Mouse (Mus musculus): ENCODE data around the gene Hormad2. TPM values are rescaled to one million over a fixed set of nuclear protein-coding genes. Genes with fewer than 3 reads are reported as not detected.

The Hormad2 gene
- total and polyA plus RNA-seq, 2 experiments from 2014 or later, result 0.10 TPM; not detected in 1

DNA sequence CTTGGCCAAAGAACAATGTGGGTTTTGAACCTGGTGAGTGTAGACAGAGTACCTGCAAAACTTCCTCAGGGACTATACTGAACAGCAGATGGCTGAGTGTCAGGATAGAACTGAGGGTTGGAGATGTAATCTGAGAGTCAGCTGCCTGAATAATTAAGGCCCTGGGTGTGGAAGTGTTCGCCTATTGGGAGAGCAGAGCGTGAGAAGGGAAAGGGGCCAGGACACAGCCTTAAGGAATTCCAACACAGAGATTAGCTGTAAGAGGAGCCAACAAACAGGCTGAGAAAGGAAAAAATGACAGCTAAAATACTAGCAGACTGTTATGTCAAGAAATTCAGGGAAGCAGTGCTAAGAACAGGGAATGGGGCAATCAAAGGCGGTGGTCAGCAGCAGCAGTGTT is 88.3 kb downstream of the Hormad2 start:
- Histone ChIP-seq H3K36me3 (ENCODE audit: insufficient read depth, low read length) (no peaks in the 10 kb centered on the region), H3K27me3 (ENCODE audit: insufficient read depth, low read length) (no peaks in the 10 kb centered on the region), H3K9me3 (ENCODE audit: low read length) (no peaks in the 10 kb centered on the region), H3K4me1 (ENCODE audit: insufficient read depth, low read length) (no peaks in the 10 kb centered on the region), H3K27ac (ENCODE audit: low read depth, low read length) (no peak overlapping the region), H3K4me2 (ENCODE audit: low read depth, low read length, poor library complexity, severe bottlenecking) (no peak overlapping the region), H3K9ac (replicated peaks; ENCODE audit: low read length, poor library complexity, severe bottlenecking) (no peak overlapping the region), H3K4me3 (ENCODE audit: low read depth, low read length) (no peak overlapping the region)
- DNase-seq (ENCODE audit: low spot score), result no peak
- no peak for ATAC-seq (ENCODE audit: low FRiP score)
- WGBS, result 58% methylated on average over 3 of the region's 3 CpGs
- no peak for TF ChIP-seq CTCF (IDR thresholded peaks at IDR 0.05)

DNA sequence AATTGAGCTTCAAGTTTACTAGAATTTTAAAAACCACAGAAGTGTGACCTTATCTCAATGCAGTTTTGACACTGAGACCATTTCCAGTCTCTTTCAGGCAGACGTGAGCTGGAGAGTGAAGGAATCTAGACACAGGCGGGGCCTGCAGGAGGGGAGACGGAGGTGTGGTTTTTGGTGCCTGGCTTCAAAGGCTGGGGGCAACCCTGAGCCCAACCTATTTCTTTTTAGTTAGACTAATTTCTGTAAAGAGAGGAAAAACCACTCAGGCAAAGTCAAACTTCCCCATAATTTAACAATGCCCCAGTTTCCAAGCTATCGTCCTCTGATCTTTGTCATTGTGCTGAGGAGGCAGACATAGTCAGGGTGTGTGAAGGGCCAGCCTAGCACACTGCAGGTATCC is 97.0 kb downstream of the Hormad2 start:
- no peaks in the 10 kb centered on the region for H3K36me3 ChIP-seq (ENCODE audit: insufficient read depth, low read length)
- no peaks in the 10 kb centered on the region for H3K9me3 ChIP-seq (ENCODE audit: low read length)
- H3K4me1 ChIP-seq (ENCODE audit: insufficient read depth, low read length), result peaks cover 3% of the 10 kb centered on the region; the same call in 1 of the 2 replicates
- 54% methylated on average over 4 of the region's 4 CpGs for WGBS
- H3K27ac ChIP-seq (ENCODE audit: low read depth, low read length), result no peak overlapping the region
- H3K9ac ChIP-seq (replicated peaks; ENCODE audit: low read length, poor library complexity, severe bottlenecking), result no peak overlapping the region
- H3K4me2 ChIP-seq (ENCODE audit: low read depth, low read length, poor library complexity, severe bottlenecking), result no peak overlapping the region
- TF ChIP-seq CTCF (IDR thresholded peaks at IDR 0.05), result no peak
- H3K4me3 ChIP-seq (ENCODE audit: low read depth, low read length), result no peak overlapping the region
- ATAC-seq (ENCODE audit: low FRiP score) (no peak), DNase-seq (ENCODE audit: low spot score) (no peak)
- no peaks in the 10 kb centered on the region for H3K27me3 ChIP-seq (ENCODE audit: insufficient read depth, low read length)

DNA sequence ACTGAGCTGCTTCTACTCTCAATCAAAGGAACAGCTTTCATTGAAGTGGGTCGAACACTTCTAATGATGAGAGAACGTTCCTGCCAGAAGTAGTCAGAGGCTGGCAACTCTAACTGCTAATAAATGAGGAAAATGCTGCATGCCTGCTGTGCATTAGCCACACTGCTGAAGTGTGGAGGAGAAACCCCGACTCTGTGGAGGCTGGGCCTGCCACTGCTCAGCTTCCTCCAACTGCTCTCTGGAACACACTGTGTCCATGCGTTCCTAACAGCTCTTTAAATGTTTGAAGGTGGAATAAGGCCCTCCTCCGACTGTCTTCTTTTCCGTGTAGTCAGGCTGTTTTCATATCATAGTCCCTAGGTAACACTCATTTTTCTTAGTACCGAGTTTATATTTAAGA is 98.9 kb downstream of the Hormad2 start:
- no peaks in the 10 kb centered on the region for H3K27me3 ChIP-seq (ENCODE audit: insufficient read depth, low read length)
- H3K4me1 ChIP-seq (ENCODE audit: insufficient read depth, low read length), result peaks cover 3% of the 10 kb centered on the region; the same call in 1 of the 2 replicates
- H3K9ac ChIP-seq (replicated peaks; ENCODE audit: low read length, poor library complexity, severe bottlenecking), result no peak overlapping the region
- DNase-seq (ENCODE audit: low spot score), result no peak
- H3K9me3 ChIP-seq (ENCODE audit: low read length), result no peaks in the 10 kb centered on the region
- no peak overlapping the region for H3K4me2 ChIP-seq (ENCODE audit: low read depth, low read length, poor library complexity, severe bottlenecking)
- 41% methylated on average over 7 of the region's 7 CpGs for WGBS
- ATAC-seq (ENCODE audit: low FRiP score), result no peak
- H3K4me3 ChIP-seq (ENCODE audit: low read depth, low read length), result no peak overlapping the region
- no peaks in the 10 kb centered on the region for H3K36me3 ChIP-seq (ENCODE audit: insufficient read depth, low read length)
- H3K27ac ChIP-seq (ENCODE audit: low read depth, low read length), result no peak overlapping the region
- no peak for TF ChIP-seq CTCF (IDR thresholded peaks at IDR 0.05)

DNA sequence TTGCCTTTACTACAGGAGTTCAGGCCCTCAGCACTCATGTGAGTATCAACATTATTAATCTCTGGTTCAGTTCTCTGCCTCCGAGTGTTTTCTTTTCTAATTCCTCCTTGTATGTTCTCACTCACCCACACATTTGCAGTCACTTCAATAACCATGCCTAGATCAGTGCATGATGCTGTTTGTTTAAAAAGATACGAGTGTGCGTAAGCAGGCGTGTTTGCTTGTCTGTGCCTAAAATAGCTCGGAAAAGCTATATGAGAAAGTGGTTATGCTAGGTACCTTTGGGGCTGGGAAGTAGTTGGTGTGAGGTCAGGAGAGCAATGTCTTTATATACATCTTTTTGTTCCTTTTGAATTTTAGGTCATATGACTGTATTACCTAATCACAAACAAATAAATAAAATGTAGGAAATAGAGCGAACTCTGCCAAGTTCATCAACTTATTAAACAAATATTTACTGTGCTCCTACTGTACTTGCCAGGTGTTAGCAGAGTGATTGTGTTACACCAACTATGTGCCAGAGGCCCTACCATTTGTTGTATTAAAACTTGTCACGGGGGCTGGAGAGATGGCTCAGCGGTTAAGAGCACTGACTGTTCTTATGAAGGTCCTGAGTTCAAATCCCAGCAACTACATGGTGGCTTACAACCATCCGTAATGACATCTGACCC is 100.7 kb downstream of the Hormad2 start:
- H3K4me2 ChIP-seq (ENCODE audit: low read depth, low read length, poor library complexity, severe bottlenecking), result no peak overlapping the region
- no peak for ATAC-seq (ENCODE audit: low FRiP score)
- peaks cover 3% of the 10 kb centered on the region; the same call in 1 of the 2 replicates for H3K4me1 ChIP-seq (ENCODE audit: insufficient read depth, low read length)
- no peaks in the 10 kb centered on the region for H3K9me3 ChIP-seq (ENCODE audit: low read length)
- no peak for TF ChIP-seq CTCF (IDR thresholded peaks at IDR 0.05)
- H3K4me3 ChIP-seq (ENCODE audit: low read depth, low read length), result no peak overlapping the region
- no peaks in the 10 kb centered on the region for H3K36me3 ChIP-seq (ENCODE audit: insufficient read depth, low read length)
- H3K27ac ChIP-seq (ENCODE audit: low read depth, low read length), result no peak overlapping the region
- no peak for DNase-seq (ENCODE audit: low spot score)
- no peak overlapping the region for H3K9ac ChIP-seq (replicated peaks; ENCODE audit: low read length, poor library complexity, severe bottlenecking)
- 88% methylated on average over 9 of the region's 9 CpGs for WGBS
- no peaks in the 10 kb centered on the region for H3K27me3 ChIP-seq (ENCODE audit: insufficient read depth, low read length)

GRCm38 (mm10) chr11:4339275-4339674 is 101.6 kb downstream of the Hormad2 start:
- Histone ChIP-seq H3K9me3 (ENCODE audit: low read length) (no peaks in the 10 kb centered on the region), H3K4me2 (ENCODE audit: low read depth, low read length, poor library complexity, severe bottlenecking) (no peak overlapping the region), H3K4me1 (ENCODE audit: insufficient read depth, low read length) (peaks cover 3% of the 10 kb centered on the region; the same call in 1 of the 2 replicates), H3K9ac (replicated peaks; ENCODE audit: low read length, poor library complexity, severe bottlenecking) (no peak overlapping the region), H3K27me3 (ENCODE audit: insufficient read depth, low read length) (no peaks in the 10 kb centered on the region), H3K36me3 (ENCODE audit: insufficient read depth, low read length) (no peaks in the 10 kb centered on the region), H3K4me3 (ENCODE audit: low read depth, low read length) (no peak overlapping the region), H3K27ac (ENCODE audit: low read depth, low read length) (no peak overlapping the region)
- DNase-seq (ENCODE audit: low spot score) (no peak), ATAC-seq (ENCODE audit: low FRiP score) (no peak)
- no peak for TF ChIP-seq CTCF (IDR thresholded peaks at IDR 0.05)
- 98% methylated on average over 1 of the region's 1 CpGs for WGBS

GRCm38 (mm10) chr11:4336693-4337283 is 104.1 kb downstream of the Hormad2 start:
- Histone ChIP-seq H3K4me2 (ENCODE audit: low read depth, low read length, poor library complexity, severe bottlenecking) (no peak overlapping the region), H3K9me3 (ENCODE audit: low read length) (no peaks in the 10 kb centered on the region), H3K36me3 (ENCODE audit: insufficient read depth, low read length) (no peaks in the 10 kb centered on the region), H3K27ac (ENCODE audit: low read depth, low read length) (no peak overlapping the region), H3K27me3 (ENCODE audit: insufficient read depth, low read length) (no peaks in the 10 kb centered on the region), H3K4me1 (ENCODE audit: insufficient read depth, low read length) (no peaks in the 10 kb centered on the region), H3K4me3 (ENCODE audit: low read depth, low read length) (no peak overlapping the region), H3K9ac (replicated peaks; ENCODE audit: low read length, poor library complexity, severe bottlenecking) (no peak overlapping the region)
- no peak for TF ChIP-seq CTCF (IDR thresholded peaks at IDR 0.05)
- WGBS, result 84% methylated on average over 8 of the region's 8 CpGs
- ATAC-seq (ENCODE audit: low FRiP score) (no peak), DNase-seq (ENCODE audit: low spot score) (no peak)

Data from midbrain, postnatal 0 days (tissue).